Mouse (Mus musculus): ENCODE measurements around the gene St6gal2. TPM values are rescaled to one million over a fixed set of nuclear protein-coding genes. Genes with fewer than 3 reads are reported as not detected.

The St6gal2 gene
- total RNA-seq (2014; rRNA removed; ENCODE audit: low replicate concordance): 1.5 TPM in 1 of 2 replicates, not detected in the other
- 0.01 TPM in 1 of 2 replicates, not detected in the other for polyA plus RNA-seq (2015; fragmentation: Nextera tagmentation; extraction: Ambion mirVana)

DNA sequence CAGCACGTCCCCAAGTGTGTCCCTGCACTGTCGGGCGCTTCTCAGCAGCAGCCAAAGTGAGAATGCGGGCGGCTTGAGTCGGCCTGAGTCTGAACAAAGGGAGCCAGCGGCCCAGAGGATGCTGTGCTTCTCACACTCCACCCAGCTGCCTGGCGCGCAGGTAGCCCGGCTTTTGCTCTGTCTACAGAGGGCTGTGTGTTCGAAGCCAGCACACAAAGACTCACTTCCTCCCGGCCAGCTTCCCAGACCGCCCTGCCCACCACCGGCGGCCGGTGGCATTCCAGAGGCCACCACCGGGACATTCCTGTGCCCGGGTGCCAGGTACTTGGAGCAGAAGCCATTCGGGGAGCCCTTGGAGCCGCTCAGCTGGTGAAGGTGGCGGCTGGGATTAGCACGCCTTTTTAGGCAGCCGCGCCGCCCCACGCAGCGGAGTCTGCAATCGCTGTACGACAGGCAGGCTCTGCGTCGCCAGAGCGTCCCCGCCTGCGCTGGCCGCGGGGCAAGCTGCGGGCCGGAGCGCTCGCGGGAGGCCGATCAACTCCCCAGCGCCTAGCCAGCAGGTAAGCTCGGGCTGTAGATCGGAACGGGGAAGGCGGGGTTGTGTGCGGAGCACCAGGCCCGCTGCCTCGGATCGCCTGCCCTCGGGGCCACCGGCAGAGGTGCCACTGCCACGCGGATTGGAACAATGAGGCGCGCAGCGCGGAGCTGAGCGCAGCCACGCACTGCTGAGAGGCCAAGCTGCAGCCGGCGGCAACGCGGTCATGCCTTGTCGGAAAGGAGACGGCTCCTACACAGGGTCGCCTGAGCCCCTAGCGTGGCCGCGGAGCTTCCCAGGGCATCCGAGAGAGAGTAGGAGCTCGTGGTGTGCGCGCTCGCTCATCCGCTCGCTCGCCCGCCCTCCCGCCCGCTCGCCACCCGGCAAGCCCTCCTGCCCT, at the start of gene St6gal2:
St6gal2 (plus strand) TSS at position 133 of the 935 bp plus-strand sequence.
- H3K27me3 ChIP-seq (ENCODE audit: control insufficient read depth, insufficient read depth, low read length): peaks cover 36% of the 10 kb centered on the region
- no peak for ATAC-seq (ENCODE audit: insufficient read depth, low read depth)
- no peak within 1 kb of the TSS for H3K9ac ChIP-seq (replicated peaks; ENCODE audit: low read depth, low read length)
- peak within 1 kb of the TSS; percentile 63 for H3K4me2 ChIP-seq (ENCODE audit: low read depth, low read length)
- no peak within 1 kb of the TSS for H3K27ac ChIP-seq (ENCODE audit: low read depth)
- TF ChIP-seq CTCF (IDR thresholded peaks at IDR 0.05; ENCODE audit: low read depth) (no peak), EP300 (IDR thresholded peaks at IDR 0.05; ENCODE audit: low read depth) (no peak)
- no peaks in the 10 kb centered on the region for H3K4me1 ChIP-seq (ENCODE audit: control insufficient read depth, insufficient read depth)
- H3K36me3 ChIP-seq (replicated peaks; ENCODE audit: control insufficient read depth, insufficient read depth, low read length): no peaks in the 10 kb centered on the region
- H3K9me3 ChIP-seq (replicated peaks; ENCODE audit: control insufficient read depth, low read length): no peaks in the 10 kb centered on the region
- no peak for DNase-seq (ENCODE audit: low spot score)
- 1% methylated on average over 77 of the region's 84 CpGs for WGBS
- H3K4me3 ChIP-seq (ENCODE audit: low read depth, low read length): peak within 1 kb of the TSS; percentile 43

DNA sequence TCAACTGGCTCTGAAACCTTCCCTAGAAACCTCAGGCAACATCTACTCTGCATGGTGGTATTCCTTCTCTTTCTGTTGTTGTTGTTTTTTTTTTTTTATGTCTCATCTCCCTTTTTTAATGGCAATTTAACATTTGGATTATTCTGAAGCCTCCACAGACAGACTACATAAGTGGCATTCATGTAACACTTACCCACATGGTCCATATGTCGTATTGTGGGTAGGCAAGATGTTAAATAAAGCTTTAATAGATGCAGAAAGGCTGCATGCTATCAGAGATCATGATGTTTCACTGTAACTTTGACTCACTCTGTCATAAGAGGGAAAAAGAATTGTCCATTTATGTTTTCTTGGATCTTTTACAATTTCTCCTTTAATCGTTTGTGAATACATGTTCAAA, 39.1 kb upstream of the St6gal2 start:
- Histone ChIP-seq H3K4me2 (ENCODE audit: low read depth, low read length) (no peak overlapping the region), H3K27me3 (ENCODE audit: control insufficient read depth, insufficient read depth, low read length) (no peaks in the 10 kb centered on the region), H3K9me3 (replicated peaks; ENCODE audit: control insufficient read depth, low read length) (no peaks in the 10 kb centered on the region), H3K4me1 (ENCODE audit: control insufficient read depth, insufficient read depth) (no peaks in the 10 kb centered on the region), H3K4me3 (ENCODE audit: low read depth, low read length) (no peak overlapping the region), H3K36me3 (replicated peaks; ENCODE audit: control insufficient read depth, insufficient read depth, low read length) (no peaks in the 10 kb centered on the region), H3K9ac (replicated peaks; ENCODE audit: low read depth, low read length) (no peak overlapping the region), H3K27ac (ENCODE audit: low read depth) (no peak overlapping the region)
- 68% methylated on average over 2 of the region's 2 CpGs for WGBS
- DNase-seq (ENCODE audit: low spot score) (no peak), ATAC-seq (ENCODE audit: insufficient read depth, low read depth) (no peak)
- TF ChIP-seq EP300 (IDR thresholded peaks at IDR 0.05; ENCODE audit: low read depth) (no peak), CTCF (IDR thresholded peaks at IDR 0.05; ENCODE audit: low read depth) (no peak)

DNA sequence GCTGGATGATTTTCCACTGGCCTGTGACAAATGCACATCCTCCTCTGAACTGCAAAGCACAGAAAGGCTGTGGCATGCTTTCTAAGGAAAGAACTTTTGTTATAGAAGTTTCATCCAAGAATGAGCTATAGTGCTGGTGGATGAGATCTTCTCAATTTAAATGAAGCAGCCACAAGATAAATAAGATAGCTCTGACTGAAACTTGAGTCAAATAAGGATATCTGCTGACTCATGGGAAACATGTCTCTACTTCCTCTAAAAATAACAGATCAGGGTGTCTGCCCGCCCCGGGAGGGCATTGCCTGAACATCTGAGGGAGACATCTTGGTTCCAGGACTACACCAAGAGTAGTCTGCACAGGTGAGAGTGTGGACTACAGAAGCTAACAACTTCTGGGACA, 28.7 kb upstream of the St6gal2 start:
- DNase-seq (ENCODE audit: low spot score) (no peak), ATAC-seq (ENCODE audit: insufficient read depth, low read depth) (no peak)
- Histone ChIP-seq H3K36me3 (replicated peaks; ENCODE audit: control insufficient read depth, insufficient read depth, low read length) (no peaks in the 10 kb centered on the region), H3K9me3 (replicated peaks; ENCODE audit: control insufficient read depth, low read length) (no peaks in the 10 kb centered on the region), H3K4me2 (ENCODE audit: low read depth, low read length) (no peak overlapping the region), H3K9ac (replicated peaks; ENCODE audit: low read depth, low read length) (no peak overlapping the region), H3K27ac (ENCODE audit: low read depth) (no peak overlapping the region), H3K4me1 (ENCODE audit: control insufficient read depth, insufficient read depth) (no peaks in the 10 kb centered on the region), H3K4me3 (ENCODE audit: low read depth, low read length) (no peak overlapping the region), H3K27me3 (ENCODE audit: control insufficient read depth, insufficient read depth, low read length) (no peaks in the 10 kb centered on the region)
- WGBS: 56% methylated on average over 2 of the region's 2 CpGs
- TF ChIP-seq EP300 (IDR thresholded peaks at IDR 0.05; ENCODE audit: low read depth): no peak
- no peak for TF ChIP-seq CTCF (IDR thresholded peaks at IDR 0.05; ENCODE audit: low read depth)

DNA sequence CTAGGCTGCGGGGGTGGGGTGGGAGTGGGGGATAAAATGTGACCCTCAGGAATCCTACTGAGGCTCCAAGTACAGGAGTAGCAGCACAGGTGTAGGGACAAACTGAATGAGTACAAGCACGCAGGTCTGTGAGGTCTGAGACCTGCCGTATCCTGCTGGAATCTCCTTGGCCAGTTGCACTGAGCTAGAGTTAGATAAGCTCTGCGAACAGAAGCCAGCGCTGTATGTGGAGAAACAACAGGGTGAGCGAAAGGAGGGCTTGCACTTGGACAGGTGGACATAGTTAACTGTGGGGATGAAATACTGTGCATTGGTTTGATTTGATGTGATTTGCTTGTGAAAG, 974 bp downstream of the St6gal2 start:
- no peak for DNase-seq (ENCODE audit: low spot score)
- Histone ChIP-seq H3K9ac (replicated peaks; ENCODE audit: low read depth, low read length) (no peak overlapping the region), H3K4me1 (ENCODE audit: control insufficient read depth, insufficient read depth) (no peaks in the 10 kb centered on the region), H3K27ac (ENCODE audit: low read depth) (no peak overlapping the region), H3K36me3 (replicated peaks; ENCODE audit: control insufficient read depth, insufficient read depth, low read length) (no peaks in the 10 kb centered on the region), H3K27me3 (ENCODE audit: control insufficient read depth, insufficient read depth, low read length) (peaks cover 36% of the 10 kb centered on the region), H3K4me3 (ENCODE audit: low read depth, low read length) (peak overlapping the region; percentile 43), H3K9me3 (replicated peaks; ENCODE audit: control insufficient read depth, low read length) (no peaks in the 10 kb centered on the region), H3K4me2 (ENCODE audit: low read depth, low read length) (peak overlapping the region; percentile 63)
- ATAC-seq (ENCODE audit: insufficient read depth, low read depth): no peak
- WGBS: 3% methylated on average over 6 of the region's 6 CpGs
- TF ChIP-seq EP300 (IDR thresholded peaks at IDR 0.05; ENCODE audit: low read depth): no peak
- no peak for TF ChIP-seq CTCF (IDR thresholded peaks at IDR 0.05; ENCODE audit: low read depth)

DNA sequence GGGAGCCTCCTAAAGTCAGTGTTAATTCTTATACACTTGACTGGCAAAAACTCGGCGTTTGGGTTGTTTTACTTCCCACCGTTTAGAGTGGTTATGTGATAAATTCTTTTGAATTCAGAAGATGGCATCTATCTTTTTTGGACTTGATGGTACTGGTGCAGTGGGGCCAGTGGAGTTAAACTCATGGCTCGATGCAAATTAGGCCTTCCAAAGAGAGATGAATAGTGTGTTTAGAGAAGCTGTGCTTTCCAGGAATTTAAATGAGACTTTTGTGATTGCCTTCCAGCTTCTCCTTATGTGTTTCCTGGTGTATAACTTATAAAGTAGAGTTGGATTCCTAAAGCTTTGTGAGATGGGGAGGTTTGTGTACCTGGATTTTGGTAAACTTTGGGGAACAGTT, 1.5 kb downstream of the St6gal2 start:
- no peaks in the 10 kb centered on the region for H3K9me3 ChIP-seq (replicated peaks; ENCODE audit: control insufficient read depth, low read length)
- DNase-seq (ENCODE audit: low spot score) (no peak), ATAC-seq (ENCODE audit: insufficient read depth, low read depth) (no peak)
- TF ChIP-seq CTCF (IDR thresholded peaks at IDR 0.05; ENCODE audit: low read depth) (no peak), EP300 (IDR thresholded peaks at IDR 0.05; ENCODE audit: low read depth) (no peak)
- H3K36me3 ChIP-seq (replicated peaks; ENCODE audit: control insufficient read depth, insufficient read depth, low read length): no peaks in the 10 kb centered on the region
- H3K4me1 ChIP-seq (ENCODE audit: control insufficient read depth, insufficient read depth): no peaks in the 10 kb centered on the region
- 37% methylated on average over 4 of the region's 4 CpGs for whole genome bisulfite sequencing
- H3K27me3 ChIP-seq (ENCODE audit: control insufficient read depth, insufficient read depth, low read length): peaks cover 36% of the 10 kb centered on the region
- no peak overlapping the region for H3K4me3 ChIP-seq (ENCODE audit: low read depth, low read length)
- H3K27ac ChIP-seq (ENCODE audit: low read depth): no peak overlapping the region
- H3K9ac ChIP-seq (replicated peaks; ENCODE audit: low read depth, low read length): no peak overlapping the region
- H3K4me2 ChIP-seq (ENCODE audit: low read depth, low read length): no peak overlapping the region

Data from heart, postnatal 0 days (tissue).